Mouse (Mus musculus) forebrain, embryonic 15.5 days (tissue): Measurements from ENCODE around the gene Eif2s1. TPM values are rescaled to one million over a fixed set of nuclear protein-coding genes. Genes with fewer than 3 reads are reported as not detected.
"Not testable (repeated sequence)": the region's sequence is repeated elsewhere in the genome, so short reads cannot be mapped to it uniquely, and the experiment has no call there.

Source experiments
- ATAC-seq: fragments of 200-750 bp; cut with Nextera tagmentation; replicated peaks from 2 replicates; pipeline ENCODE4 v1.8.0; 2017; ENCODE audit warnings: mild to moderate bottlenecking, moderate TSS enrichment, moderate library complexity
- H3K27ac ChIP-seq: fragments of 300-500 bp; sonication (generic); replicated peaks from 2 replicates; pipeline ENCODE4 v1.5.1; 2015; ENCODE audit warnings: mild to moderate bottlenecking, inconsistent platforms
- H3K27me3 ChIP-seq: fragments of 300-500 bp; sonication (generic); 2 replicates; pipeline ENCODE4 v1.6.1; 2015; ENCODE audit warnings: inconsistent platforms
- H3K36me3 ChIP-seq: fragments of 300-500 bp; sonication (generic); 2 replicates; pipeline ENCODE4 v1.6.1; 2015; ENCODE audit warnings: mild to moderate bottlenecking, inconsistent platforms
- H3K4me1 ChIP-seq: fragments of 300-500 bp; sonication (generic); 2 replicates; pipeline ENCODE4 v1.6.1; 2015; ENCODE audit warnings: inconsistent platforms
- H3K4me2 ChIP-seq: fragments of 300-500 bp; sonication (generic); replicated peaks from 2 replicates; pipeline ENCODE4 v1.6.1; 2015; ENCODE audit warnings: mild to moderate bottlenecking, inconsistent platforms
- H3K4me3 ChIP-seq: fragments of 300-500 bp; sonication (generic); 2 replicates; pipeline ENCODE4 v1.5.1; 2015; ENCODE audit warnings: mild to moderate bottlenecking, inconsistent platforms
- H3K9ac ChIP-seq: fragments of 300-500 bp; sonication (generic); replicated peaks from 2 replicates; pipeline ENCODE4 v1.6.1; 2015; ENCODE audit warnings: mild to moderate bottlenecking, inconsistent platforms
- H3K9me3 ChIP-seq: fragments of 300-500 bp; sonication (generic); 2 replicates; pipeline ENCODE4 v1.6.1; 2016; ENCODE audit warnings: inconsistent platforms
- WGBS: fragments of 180-500 bp; shearing (Covaris S2); methylation state at CpG from one replicate; pipeline ENCODE4 v1.1.7; 2015; ENCODE audit warnings: mixed read lengths; 5-methylcytosine and 5-hydroxymethylcytosine counted together
- polyA plus RNA-seq: library from polyadenylated mRNA; unstranded; fragments of >200 nt; fragmentation: Nextera tagmentation; extraction: Ambion mirVana; gene quantifications from 2 replicates; pipeline ENCODE4 v1.2.1, GENCODE M21; 2015

Eif2s1 gene
- polyA plus RNA-seq, 1 experiment from 2014 or later: 163 TPM

DNA sequence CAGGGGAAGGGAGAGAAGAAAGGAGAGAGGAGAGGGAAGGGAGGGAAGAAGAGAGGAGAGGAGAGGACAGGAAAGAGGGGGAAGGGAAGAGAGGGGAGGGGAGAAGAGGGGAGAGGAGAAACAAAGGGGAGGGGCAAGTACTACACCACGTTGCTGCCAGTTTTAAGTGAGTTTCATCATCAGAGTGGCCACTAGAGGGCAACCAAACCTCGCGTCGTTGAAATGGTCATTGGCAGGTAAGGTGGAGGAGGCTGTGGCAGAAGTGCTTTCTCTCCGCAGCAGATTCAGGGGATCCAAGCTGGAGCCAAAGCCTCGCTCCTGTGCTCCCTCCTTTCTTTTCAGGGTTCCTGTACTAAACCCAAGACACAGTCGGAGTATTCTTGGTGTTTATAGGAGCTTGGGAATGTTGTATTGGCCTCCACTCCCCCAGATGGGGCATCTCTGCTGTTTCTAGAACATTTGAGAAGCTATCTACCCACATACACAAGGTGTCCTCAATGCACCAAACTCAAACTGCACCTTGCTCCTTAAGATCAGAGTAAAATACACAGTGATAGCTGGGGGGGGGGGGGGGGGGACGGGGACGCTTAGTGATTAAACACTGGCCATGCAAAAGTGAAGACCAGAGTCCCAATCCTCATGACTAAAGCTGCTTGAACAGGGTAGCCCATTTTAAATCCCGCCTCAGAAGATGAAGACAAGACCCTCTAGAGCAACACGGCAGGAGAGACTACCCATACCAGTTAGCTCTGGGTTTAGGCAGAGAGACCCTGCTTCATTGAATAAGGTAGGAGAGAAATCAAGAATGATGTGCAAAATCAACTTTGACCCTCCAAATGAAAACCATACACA is 56.8 kb downstream of the Eif2s1 start:
- Histone ChIP-seq H3K36me3 (no peaks in the 10 kb centered on the region), H3K27me3 (peaks cover 3% of the 10 kb centered on the region; the same call in 1 of the 2 replicates), H3K9ac (no peak overlapping the region), H3K9me3 (no peaks in the 10 kb centered on the region), H3K4me3 (peak overlapping the region; percentile 21), H3K4me2 (peak overlapping the region; percentile 46), H3K27ac (no peak overlapping the region), H3K4me1 (peaks cover 2% of the 10 kb centered on the region; the same call in 1 of the 2 replicates)
- peak; percentile 84 for ATAC-seq
- 14% methylated on average over 11 of the region's 11 CpGs for WGBS

DNA sequence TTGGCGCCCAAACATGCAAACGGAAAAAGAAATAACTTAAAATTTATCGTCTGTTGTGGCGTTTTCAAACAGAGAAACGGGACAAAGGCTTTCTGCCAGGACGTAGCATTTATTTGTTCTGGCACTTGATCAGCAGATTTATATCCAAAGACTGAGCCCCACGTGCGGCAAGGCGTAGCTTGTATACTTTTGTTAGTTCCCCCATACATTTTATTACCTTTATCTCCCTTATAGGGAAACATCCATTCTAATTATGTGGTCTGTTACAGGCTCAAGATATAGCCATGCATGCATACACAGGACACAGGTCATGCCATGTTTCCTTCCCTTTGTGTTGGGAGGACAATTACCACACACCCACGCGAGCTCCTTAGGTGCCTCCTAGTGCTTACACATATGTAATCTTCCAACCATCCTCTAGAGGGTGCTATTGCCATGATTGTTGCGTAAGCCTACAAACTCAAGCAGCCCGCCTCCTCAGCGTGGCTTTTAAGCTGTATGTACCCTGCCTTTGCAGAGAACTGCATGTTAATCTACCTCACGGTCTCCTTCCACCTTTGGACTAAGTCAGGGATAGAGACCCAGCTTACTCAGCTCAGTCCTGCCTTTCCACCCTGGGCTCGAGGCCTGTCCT is 57.6 kb downstream of the Eif2s1 start:
- Histone ChIP-seq H3K4me1 (peaks cover 2% of the 10 kb centered on the region; the same call in 1 of the 2 replicates), H3K9ac (no peak overlapping the region), H3K27ac (no peak overlapping the region), H3K4me2 (no peak overlapping the region; the same call in 1 of the 2 replicates), H3K9me3 (no peaks in the 10 kb centered on the region), H3K36me3 (no peaks in the 10 kb centered on the region), H3K27me3 (no peaks in the 10 kb centered on the region), H3K4me3 (no peak overlapping the region)
- ATAC-seq: peak; percentile 85
- 34% methylated on average over 16 of the region's 16 CpGs for WGBS

DNA sequence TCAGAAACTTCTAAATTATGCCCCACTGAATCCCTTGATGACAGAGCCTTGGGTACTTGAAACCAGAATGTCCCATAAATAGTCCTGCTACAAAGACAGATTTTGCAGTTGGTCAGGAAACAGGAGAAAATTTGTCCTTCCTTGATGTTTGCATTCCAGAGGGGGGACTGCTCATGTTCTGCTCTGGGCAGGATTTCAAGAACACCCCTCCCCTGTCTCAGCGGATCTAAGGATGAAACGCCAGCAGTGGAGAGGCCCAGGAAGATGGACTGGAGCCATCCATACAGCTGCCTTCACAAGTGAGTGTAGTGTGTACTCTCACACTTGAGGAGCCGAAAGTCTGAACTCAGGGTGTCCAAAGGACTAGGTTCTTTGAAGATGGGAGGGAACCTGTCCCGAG is 59.8 kb downstream of the Eif2s1 start:
- Histone ChIP-seq H3K27ac (no peak overlapping the region), H3K9ac (no peak overlapping the region), H3K4me3 (no peak overlapping the region), H3K4me1 (peaks cover 2% of the 10 kb centered on the region; the same call in 1 of the 2 replicates), H3K4me2 (no peak overlapping the region), H3K9me3 (no peaks in the 10 kb centered on the region), H3K36me3 (no peaks in the 10 kb centered on the region), H3K27me3 (no peaks in the 10 kb centered on the region)
- ATAC-seq: no peak
- WGBS: 78% methylated on average over 4 of the region's 4 CpGs

DNA sequence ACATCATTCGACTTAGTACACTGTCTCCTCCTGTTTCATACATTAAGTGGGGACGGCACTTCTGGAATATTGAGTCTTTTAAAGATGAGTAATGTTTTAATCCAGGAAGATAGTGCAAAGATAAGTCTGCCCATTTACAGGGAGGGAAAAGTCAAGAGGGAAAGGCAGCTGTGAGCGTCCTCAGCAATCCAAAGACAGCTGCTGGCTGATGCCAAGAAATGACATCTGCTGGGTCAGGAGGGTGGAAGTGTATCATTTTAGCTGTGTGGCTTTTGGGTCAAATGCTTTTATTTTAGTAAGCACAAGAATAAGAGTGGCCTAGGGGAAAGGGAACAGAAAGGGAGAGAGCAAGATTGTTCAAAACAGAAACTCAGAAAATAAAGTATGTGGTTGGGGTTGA is 60.4 kb downstream of the Eif2s1 start:
- WGBS: 84% methylated on average over 3 of the region's 3 CpGs
- Histone ChIP-seq H3K27me3 (no peaks in the 10 kb centered on the region), H3K9me3 (no peaks in the 10 kb centered on the region), H3K4me1 (peaks cover 2% of the 10 kb centered on the region; the same call in 1 of the 2 replicates), H3K27ac (no peak overlapping the region), H3K9ac (no peak overlapping the region), H3K36me3 (no peaks in the 10 kb centered on the region), H3K4me3 (no peak overlapping the region), H3K4me2 (no peak overlapping the region)
- ATAC-seq: no peak

DNA sequence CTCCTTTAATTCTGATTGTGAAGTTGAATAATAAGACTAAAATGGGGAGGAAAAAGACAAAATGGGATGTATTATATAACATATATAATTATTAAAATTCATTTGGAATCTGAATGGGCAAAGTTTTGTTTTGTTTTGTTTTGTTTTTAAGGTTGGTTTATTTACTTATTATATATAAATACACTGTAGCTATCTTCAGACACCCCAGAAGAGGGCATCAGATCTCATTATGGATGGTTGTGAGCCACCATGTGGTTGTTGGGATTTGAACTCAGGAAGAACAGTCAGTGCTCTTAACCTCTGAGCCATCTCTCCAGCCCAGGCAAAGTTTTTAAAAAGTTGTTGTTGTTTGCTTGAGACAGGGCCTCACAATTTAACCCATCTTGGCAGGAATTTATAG is 61.4 kb downstream of the Eif2s1 start:
- H3K27me3 ChIP-seq, H3K27ac ChIP-seq, H3K36me3 ChIP-seq, ATAC-seq, H3K4me2 ChIP-seq, H3K9me3 ChIP-seq, H3K4me1 ChIP-seq, H3K9ac ChIP-seq, H3K4me3 ChIP-seq: not testable (repeated sequence)

DNA sequence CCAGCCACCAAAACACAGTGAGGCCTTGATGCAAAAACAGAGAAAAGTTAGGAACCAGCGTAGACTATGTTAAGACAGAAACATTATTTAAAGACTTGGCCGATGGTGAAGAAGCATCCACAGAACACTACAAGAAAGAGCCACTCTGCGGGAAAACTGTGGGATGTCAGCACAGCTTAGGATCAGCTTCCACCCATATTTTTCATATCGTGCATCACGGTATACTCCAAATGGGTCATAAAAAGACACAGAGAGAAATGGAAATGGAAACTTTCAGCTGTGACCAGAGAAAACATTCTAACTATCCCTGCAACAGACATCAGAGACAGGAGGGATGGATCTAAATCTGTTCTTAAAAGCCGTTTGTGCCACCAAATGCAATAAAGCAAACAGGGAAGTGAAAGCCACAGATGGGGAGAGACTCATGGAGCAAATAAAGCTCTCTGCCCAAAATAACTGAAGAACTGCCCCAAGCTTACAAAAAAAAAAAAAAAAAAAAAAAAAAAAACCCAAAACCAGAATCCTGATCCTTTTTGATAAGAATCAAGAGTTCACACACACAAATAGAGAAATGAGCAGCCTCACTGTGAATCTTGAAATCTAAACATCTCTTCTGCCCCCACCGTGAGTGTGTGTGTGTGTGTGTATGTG is 62.0 kb downstream of the Eif2s1 start:
- Histone ChIP-seq H3K4me1 (no peaks in the 10 kb centered on the region; the same call in 1 of the 2 replicates), H3K36me3 (no peaks in the 10 kb centered on the region), H3K9me3 (no peaks in the 10 kb centered on the region), H3K4me2 (no peak overlapping the region), H3K9ac (no peak overlapping the region), H3K27me3 (no peaks in the 10 kb centered on the region), H3K27ac (no peak overlapping the region), H3K4me3 (no peak overlapping the region)
- WGBS: 93% methylated on average over 7 of the region's 7 CpGs
- ATAC-seq: no peak

DNA sequence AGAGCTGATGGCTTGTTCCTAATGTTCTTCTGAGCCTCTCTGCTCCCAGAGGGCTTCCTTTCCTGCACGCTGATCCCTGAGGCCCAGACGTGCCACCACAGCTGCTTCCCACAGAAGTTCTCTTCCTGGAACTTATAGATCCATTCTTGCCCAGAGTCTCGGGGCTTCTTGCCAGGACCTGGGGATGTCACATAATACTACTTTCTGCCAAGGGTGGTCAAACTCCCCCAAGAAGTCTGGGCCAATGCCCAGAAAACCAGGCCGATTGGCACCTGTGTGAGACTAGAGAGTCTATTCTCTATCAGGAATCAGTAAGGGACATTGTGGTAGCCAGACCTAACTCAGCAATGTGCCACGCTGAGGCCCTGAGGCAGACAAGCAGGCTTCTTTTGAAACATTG is 65.7 kb downstream of the Eif2s1 start:
- 52% methylated on average over 5 of the region's 5 CpGs for WGBS
- no peak for ATAC-seq
- no peaks in the 10 kb centered on the region for H3K9me3 ChIP-seq
- H3K4me1 ChIP-seq: no peaks in the 10 kb centered on the region
- H3K9ac ChIP-seq: no peak overlapping the region
- no peak overlapping the region for H3K4me2 ChIP-seq
- H3K4me3 ChIP-seq: no peak overlapping the region
- H3K27ac ChIP-seq: no peak overlapping the region
- H3K27me3 ChIP-seq: no peaks in the 10 kb centered on the region
- no peaks in the 10 kb centered on the region for H3K36me3 ChIP-seq

DNA sequence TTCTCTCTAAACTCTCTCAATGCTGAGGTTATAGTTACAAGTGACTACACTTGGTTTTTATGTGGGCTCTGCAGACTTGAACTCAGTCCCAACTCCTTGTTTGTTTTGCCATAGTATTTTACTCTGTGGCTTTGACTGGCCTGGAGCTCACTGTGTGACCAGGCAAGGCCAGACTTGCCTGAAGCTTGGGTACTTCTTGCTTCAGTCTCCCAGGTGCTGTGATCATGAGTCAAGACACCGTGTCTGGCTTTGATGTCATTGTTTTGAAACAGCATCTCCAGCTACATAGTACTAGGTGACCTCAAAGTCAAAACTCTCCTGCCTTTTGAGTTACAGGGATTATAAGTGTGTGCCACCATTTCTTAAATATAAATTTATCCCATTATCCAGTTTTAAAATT is 68.3 kb downstream of the Eif2s1 start:
- Histone ChIP-seq H3K9me3 (no peaks in the 10 kb centered on the region), H3K9ac (no peak overlapping the region), H3K27ac (no peak overlapping the region), H3K36me3 (no peaks in the 10 kb centered on the region), H3K4me3 (no peak overlapping the region), H3K4me2 (no peak overlapping the region), H3K4me1 (no peaks in the 10 kb centered on the region), H3K27me3 (no peaks in the 10 kb centered on the region)
- no peak for ATAC-seq
- WGBS: 78% methylated on average over 1 of the region's 1 CpGs

DNA sequence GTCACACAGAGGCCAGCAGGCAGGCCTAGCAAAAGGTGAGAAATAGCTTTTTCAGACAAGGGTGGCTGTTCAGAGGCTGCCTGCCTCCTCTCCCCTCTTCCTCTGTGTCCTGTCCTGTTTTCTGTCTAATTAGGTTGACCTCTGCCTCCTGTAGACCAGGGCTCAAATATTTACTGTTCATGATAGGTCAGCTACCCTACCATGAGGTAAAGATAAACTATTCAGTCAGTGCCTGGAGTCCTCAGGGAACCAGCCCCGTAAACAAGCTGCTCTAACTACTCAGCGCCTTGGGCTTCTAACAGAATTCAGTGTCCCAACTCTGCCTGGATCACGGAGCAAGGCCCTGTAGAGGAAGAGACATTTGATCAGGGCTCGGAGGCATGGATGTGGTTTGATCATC is 74.9 kb downstream of the Eif2s1 start:
- WGBS: 67% methylated on average over 4 of the region's 4 CpGs
- no peak for ATAC-seq
- Histone ChIP-seq H3K4me1 (no peaks in the 10 kb centered on the region), H3K27ac (no peak overlapping the region), H3K4me2 (no peak overlapping the region), H3K9ac (no peak overlapping the region), H3K36me3 (no peaks in the 10 kb centered on the region), H3K4me3 (no peak overlapping the region), H3K27me3 (no peaks in the 10 kb centered on the region), H3K9me3 (no peaks in the 10 kb centered on the region)

Other genes with a start within 250 kb of the Eif2s1 start
- 0.10 and 0.14 TPM in 2 replicates for gene Fam71d, start 170.3 kb upstream of the Eif2s1 start, polyA plus RNA-seq
- gene Mpp5, start 112.9 kb upstream of the Eif2s1 start, polyA plus RNA-seq: 16.9 and 17.4 TPM in 2 replicates
- 116 and 120 TPM in 2 replicates for gene Atp6v1d, start 181 bp upstream of the Eif2s1 start, polyA plus RNA-seq
- 0.50 and 0.66 TPM in 2 replicates for gene Plek2, start 45.1 kb downstream of the Eif2s1 start, polyA plus RNA-seq
- 55.1 and 58.6 TPM in 2 replicates for gene Tmem229b, start 145.8 kb downstream of the Eif2s1 start, polyA plus RNA-seq
- 1.6 and 1.7 TPM in 2 replicates for gene Plekhh1, start 167.3 kb downstream of the Eif2s1 start, polyA plus RNA-seq
- gene Pigh, start 227.8 kb downstream of the Eif2s1 start, polyA plus RNA-seq: 18.5 and 21.6 TPM in 2 replicates